Mouse (Mus musculus) ES-Bruce4 (cell line): ENCODE data around the gene Pgrmc1.
A peak's percentile ranks its signal among the peaks of the same experiment; 100 is the strongest.

Source experiments
- CTCF ChIP-seq: IDR thresholded peaks from one replicate; pipeline ENCODE4 v1.8.1; 2011; ENCODE audit warnings: low read depth, low read length
- EP300 ChIP-seq: IDR thresholded peaks from 2 replicates; pipeline ENCODE4 v1.6.1; 2011; ENCODE audit warnings: low read depth, low read length; ENCODE audit not compliant: insufficient read depth
- POLR2A ChIP-seq: IDR thresholded peaks from one replicate; pipeline ENCODE4 v1.8.1; 2011; ENCODE audit warnings: low read length; ENCODE audit not compliant: insufficient read depth

GRCm38 (mm10) chrX:36561650-36562049, 36.4 kb upstream of the Pgrmc1 start:
- TF ChIP-seq POLR2A (no peak), EP300 (no peak), CTCF (peak; percentile 45)
